Mouse (Mus musculus) urinary bladder, adult 18-20 months (tissue): Measurements from ENCODE around the gene Cd82.

Experiments used
- DNase-seq, 2 experiments: peaks; one replicate each; pipeline ENCODE4 v3.0.0; 2022; ENCODE audit warnings: low spot score in 2 of 2, mixed read lengths in 2 of 2

The Cd82 gene

DNA sequence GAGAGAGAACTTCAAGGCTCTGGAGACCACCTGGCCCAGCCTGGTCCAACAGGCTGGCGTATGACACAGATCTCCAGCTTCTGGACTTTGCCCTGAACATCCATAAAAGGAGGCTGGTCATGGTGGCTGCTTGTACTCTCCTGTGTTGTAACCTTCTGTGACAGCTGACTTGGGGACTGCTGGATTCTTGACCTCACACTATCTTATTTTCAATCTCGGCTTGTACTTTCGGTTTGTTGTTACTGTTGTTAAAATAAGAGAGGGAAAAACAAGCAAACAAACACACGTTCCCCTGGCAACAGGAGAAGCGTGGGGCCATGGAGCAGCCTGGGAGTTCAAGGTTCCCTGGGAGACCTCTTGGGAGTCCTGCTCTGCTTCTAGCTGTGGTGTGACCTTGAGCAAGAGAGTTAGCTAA, 17.7 kb downstream of the Cd82 start:
- no peak for DNase-seq

DNA sequence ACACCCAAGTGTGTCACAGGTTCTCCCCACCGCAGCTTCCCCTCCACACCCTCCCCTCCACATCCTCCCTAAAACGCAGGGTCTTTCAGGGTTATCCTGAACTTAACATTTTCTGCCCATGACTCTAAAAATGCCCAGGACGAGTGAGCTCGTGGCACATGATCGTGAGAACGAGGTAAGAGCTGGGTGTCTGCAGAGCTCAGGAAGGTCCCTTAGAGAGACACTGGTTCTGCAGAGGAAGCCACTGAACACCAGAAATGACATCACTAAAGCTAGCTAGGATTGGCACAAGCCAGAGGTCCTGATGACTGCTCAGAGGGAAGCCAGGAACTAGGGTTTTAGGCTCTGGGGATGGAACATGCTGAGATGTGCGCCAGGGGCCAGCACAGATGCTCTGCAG, 18.7 kb downstream of the Cd82 start:
- DNase-seq: no peak

DNA sequence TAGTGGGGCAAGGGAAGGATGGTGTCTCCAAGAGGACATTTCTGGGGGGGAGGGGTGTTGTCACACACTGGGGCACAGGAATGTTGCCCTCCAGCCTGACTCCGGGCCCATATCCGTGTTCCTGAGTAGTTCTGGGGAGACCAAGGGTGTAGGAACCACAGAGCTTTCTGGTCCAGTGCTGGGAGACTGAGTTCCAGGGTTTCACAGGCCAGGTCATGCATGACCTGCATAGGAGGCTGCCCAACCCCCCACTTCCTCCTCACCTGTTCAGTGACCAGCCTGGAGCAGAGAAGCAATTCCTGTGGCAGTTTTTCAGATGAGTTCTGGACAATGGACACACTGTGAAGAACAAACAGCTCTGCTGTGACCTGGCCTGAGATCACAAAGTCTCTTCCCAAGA, 19.8 kb downstream of the Cd82 start:
- DNase-seq: no peak

DNA sequence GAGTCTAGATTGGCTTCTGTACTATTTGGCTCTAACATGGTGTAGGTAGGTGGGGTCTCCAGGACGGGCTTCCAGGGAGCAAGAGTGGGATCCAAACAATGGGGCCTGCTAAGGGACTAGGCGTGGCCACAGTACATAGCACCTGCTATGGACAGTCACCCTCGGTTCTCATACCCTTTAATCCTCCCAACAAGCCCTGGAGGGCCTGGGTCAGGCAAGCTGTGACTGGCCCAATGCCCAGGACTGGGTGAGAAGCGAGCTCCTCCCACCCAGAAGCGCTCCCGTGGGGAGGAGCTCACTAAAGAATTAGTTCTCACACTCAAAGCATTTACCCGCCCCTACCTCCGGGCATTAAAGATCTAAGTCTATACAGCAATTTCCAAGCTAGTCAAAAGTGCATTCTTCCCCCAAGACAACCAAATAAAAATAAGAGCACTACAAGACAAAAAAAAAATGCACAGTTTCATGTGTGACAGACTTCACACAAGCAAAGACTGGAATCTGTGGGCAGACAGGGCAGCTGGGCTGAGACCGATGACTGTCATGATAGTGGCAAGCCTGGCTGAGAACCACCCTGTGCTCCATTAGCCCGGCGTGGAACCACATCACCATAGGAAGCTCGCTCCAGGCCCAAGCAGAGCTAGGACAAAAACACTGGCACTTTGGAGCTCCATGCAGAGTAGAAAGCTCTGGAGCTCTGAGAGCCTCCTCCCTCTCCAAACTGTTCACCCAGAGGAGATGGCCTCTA, 23.0 kb downstream of the Cd82 start:
- peak in 1 of 2 experiments; percentile 58 for DNase-seq

DNA sequence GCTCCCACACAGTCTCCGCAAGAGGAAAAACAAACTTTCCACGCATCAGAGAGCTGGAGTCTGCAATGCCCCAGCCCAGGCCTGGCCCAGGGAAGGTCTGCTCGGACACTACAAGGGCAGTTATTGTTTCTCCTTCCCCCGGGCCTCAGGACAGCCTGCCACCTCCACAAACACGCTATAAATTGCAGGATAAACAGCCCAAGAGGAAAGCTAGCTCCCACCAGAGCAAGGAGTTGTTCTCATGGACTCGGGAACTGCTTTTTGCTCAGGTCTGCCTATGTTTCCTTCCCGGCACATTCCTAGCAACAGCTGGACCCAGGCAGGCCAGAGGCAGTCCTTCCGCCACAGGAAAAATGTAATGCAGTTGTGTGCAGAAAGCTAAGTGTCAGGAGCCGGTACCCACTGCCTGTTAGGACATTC, 23.6 kb downstream of the Cd82 start:
- no peak for DNase-seq

DNA sequence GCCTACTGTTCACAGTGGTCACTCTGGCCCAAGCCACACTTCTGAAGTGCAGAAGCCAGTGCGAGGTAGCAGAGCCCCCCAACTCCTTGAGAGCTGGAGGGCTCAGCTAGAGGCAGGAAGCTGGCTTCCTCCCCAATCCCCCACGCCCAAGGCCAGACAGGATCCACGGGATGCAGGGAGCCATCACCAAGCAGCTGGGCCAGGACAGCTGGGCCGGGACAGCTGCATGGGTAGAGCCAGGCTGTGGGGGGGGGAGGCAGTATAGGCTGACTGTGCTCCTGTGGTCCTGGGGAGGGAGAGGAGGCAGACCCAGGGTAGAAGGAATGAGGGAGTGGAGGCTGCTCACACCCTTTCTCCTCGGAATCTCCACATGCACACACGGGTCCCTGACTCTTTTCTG, 24.6 kb downstream of the Cd82 start:
- DNase-seq: no peak

DNA sequence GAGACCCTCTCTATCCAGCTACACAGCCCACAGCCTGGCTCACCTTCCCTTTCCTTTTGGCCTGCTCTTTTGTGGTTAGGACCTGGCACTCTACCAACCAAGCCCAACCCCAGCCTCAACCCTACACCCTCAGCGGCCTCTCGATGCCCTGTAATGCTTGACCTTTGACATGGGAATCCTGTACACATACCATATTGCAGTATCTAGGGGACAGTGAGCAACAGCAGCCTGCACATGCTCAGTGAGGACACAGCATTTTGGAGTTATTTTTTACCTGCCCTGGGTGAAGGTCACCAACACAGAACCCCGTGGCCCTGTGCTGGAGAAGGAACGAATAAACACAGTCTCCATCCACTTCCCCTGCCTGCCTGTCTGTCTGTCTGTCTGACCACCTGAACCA, 27.4 kb downstream of the Cd82 start:
- DNase-seq: no peak

DNA sequence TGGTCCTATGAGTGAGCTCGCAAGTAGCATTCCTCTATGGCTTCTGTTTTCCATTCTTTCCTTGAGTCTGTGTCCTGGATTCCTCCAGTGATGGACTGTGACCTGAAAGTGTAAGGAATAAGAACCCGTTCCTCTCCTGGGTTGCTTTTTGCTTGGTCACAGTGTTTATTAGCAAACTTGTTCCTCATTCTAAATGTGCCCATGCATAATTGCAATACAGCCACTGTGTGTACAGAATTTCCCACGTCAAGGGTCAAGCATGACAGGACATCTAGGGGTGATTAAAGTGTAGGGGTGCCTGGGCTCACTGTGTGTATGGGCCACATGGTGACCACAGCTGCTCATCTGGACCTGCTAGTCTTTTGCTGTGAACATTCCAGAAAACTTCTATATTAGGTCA, 28.0 kb downstream of the Cd82 start:
- DNase-seq: no peak

DNA sequence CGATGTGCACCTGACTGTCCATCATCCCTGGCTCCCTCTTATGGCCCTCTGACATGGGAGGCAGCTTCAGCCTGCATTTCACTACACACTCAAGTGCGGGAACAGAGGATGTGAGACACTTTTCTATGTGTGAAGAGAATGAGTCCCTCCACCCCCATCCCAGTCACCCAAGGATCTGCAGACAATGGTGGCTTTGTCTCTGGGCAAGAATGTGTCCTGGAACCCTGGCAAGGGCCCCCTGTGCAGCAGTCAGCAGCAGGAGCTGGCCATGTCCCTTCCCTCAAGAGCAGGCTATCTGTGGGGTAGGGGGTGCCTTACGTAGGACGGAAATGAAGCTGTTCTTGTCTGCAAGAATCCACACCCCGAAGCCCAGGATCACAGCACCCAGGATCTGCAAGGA, 29.4 kb downstream of the Cd82 start:
- DNase-seq: no peak

DNA sequence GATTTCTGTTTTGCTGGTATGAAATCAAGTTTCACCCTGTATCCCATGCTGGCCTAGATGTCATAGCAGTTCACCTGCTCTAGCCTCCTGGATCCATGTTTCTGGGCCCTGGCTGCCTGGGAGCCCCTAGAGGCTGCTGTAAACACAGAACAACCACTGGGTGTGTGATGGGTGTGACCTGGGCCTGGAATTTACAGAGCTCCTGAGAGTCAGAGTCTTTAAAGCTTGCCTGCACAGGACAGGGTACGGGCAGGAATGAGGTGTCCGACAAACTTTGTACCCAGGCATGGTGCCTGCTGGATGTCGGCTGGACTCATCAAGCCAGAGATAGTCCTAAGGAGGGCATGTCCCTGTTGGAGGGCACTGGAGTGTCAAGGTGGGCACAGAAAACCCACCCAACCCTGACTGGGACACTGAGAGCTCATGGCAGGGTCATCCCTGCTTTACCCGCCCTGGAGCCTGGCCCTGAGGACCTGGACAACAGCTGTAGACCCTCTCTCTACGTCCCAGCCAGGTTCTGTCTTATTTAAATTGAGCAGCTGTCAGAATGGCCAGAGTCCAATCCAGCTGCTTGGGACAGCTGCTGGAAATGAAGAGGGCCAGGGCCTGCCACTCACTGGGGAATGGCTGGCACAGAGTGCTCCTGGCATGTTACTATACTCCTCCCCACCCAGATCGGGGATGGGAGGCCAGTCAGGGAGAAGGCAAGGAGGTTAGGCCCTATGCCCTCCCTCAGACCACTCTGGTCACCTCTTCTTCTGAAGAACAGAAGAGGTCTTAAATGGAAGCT, 30.1 kb downstream of the Cd82 start:
- DNase-seq: no peak

DNA sequence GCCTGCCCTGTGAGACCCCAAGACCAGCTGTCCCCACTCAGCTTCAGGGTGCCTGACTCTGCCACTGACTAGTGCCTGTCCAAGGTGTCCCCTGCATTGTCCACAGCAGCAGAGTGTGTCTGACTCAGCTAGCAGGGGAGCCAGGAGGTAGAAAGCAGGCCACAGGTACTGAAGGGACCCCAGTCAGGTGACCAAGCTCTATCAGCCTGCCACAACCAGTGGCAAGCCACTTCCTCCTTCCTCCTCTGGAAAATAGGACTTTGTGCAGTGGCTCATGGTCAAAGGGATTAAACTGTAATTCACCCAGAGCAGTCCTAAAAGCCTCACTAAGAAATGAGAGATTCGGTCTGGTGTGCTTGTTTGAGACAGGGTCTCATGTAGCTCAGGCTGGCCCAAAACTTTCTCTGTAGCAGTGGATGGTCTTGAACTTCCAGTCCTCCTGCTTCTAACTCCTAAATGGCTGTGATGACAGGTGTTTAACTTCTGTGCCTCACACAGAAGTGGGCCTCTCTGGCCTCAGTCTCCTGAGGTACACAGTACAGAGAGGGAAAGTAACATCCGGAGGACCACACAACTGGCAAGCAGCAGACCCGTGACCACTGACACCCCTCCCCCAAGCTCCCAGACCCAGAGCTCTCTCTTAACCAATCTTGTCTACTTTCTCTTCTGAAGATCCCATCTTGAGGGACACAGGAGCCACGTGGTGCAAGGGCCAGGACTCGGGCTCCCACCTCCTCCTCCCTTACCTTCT, 31.2 kb downstream of the Cd82 start:
- no peak for DNase-seq

DNA sequence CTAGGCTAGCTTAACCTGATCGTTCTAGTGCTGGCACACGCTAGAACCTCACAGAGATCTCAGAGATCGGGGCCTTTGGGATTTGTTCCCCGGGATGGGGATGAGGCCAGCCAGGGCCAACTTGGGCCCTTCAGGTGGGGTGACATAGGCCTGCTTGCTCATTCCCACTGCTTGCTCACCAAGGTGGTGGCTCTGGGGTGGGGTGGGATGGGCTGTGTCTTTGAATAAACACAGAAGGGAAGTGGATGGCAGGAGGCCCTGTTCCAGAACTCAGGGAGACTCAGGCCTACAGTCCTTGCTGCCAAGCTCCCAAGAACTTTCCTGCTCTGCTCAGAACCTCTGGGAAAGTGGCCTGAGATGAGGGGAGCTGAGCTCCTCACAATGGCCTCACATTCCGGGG, 31.9 kb downstream of the Cd82 start:
- DNase-seq: no peak

DNA sequence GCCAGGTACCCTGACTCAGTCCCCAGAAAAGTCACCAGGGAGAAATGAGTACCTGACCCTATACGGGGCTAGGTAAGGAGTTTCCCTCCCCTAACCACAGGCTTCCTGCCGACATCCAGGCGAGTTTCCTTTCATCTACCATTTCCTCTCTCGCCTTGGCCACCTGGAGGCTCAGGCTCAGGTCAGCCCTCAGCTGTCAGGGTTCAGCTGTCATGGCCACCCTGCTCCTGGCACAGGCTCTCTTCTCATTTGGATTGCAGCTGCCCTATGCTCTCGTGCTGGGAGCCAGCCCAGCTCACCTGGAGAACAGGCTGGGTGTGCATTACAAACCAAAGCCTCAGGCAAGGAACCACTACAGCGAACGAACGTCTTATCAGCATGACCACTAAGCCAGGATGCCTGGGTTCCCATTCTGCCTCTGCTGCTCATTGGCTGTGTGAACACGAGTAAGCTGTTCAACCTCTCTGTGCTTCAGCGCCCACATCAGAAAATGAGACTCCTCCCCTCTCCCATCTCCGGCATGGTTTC, 34.9 kb downstream of the Cd82 start:
- DNase-seq: no peak

DNA sequence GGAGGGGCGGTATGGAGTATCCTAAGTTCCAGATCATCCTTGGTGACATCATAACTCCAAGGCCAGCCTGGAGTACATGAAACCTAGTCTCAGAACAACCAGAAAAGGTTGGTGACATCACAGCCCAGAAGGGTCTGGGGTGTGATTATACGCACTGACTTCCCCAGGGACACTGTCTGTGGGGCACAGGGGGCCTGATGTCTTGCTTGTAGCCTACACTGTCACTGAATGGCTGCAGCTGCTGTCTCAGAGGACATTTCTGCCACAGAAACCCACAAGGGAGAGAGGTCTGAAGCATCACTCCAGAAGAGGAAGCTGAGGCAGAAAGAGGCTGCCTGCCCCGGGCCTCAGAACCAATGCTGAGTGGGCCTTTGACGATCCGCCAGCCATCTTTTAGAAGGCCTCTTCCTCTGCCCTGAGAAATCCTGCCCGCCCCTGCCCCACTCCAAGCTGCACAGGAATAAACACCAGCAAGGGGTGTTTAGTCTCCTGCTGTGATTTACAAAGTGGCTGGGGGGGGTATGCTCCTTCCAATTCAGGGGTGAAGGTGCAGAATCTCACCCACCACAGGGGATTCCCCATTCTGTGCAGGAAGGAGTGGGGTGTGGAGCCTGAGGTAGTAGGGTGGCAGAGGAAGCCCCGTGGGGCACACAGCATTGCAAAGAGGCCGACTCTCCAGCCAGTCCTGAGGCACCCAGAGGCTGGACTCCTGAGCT, 35.8 kb downstream of the Cd82 start:
- DNase-seq: no peak

DNA sequence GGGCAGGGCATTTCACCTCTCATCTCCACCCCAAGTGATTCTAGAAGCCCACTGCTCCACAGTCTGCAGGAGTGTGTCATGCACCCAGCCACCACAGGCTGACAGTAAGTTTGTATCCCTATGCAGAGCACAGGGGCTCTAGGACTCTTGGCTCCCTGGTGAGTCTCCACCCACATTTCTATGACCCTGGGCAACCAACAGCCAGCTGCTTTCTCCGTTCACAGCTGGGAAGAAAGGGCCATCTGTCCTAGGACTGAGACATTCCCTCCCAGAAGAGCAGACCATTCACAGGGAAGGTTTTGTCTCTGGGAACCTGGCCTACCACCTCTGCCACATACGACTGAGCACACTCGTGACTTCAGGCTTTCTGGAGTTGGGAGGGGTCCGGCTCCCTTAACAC, 37.1 kb downstream of the Cd82 start:
- DNase-seq: no peak

DNA sequence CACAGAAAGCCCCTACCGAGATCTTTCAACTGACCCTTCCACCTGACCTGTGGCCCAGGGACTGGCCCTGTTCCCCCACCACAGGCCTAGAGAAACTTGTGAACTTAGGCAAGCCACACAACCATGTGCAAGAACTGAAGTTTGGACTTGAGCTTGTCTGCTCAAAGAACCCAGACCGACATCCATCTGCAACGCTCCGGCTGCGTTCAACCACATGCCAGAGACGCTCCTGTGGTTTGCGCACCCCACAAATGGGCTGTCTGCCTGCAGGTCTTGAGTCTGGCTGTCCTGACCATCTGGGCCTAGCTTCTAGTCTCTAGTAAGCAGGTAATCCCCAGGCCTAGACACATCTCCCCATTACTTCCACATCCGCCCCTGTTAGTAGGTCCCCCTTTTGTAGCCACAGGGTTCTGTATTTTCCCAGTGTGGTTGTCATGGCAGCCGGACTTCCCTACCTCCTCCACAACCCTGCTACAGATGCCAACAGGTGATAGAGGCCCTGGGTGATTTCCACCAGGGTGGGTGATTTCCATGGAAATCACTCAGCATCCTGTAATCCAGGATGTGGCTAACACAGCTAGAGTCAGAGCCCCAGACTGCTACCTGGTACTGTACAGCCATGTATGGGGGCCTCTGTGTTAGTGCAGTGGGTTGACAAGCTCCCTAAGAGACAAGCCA, 38.5 kb downstream of the Cd82 start:
- DNase-seq: no peak

DNA sequence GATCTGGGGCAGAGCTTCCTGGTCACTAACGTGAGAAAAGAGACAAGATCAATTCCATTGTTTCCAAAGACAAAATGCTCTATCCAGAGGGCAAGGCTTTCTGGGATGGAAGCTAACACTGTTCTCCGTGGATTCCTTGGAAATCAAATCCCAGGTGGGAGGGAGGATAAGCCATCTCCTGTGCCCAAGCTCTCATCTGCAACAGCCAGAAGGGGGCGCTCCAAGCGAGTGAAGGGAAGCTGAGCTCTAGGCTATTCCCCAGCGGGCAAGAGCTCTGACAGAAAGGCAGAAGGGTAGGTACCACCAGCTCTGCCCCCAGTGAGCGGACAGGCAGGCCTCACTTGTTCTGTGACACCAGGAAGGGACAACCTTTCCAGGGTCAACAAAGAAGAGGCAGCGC, 41.6 kb downstream of the Cd82 start:
- peak; percentile 63 to 77 for DNase-seq

DNA sequence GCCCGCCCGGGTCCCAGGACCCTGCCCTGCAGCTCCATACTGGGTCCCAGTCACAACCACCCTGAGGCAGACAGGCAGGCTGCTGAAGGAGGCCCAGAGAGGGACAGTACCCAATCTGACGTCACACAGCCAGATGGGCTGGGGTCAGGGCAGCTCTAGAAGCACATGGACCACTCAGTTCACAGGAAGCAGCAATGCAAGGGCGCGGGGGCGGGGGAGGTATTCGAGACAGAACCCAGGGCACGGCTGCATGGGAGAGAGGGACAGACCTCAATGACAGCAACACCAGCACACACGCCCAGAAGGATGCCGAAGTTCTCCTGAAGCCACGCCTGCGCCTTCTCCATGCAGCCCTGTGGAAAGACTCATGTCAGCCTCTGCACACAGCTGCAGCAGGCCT, 43.0 kb downstream of the Cd82 start:
- DNase-seq: no peak

DNA sequence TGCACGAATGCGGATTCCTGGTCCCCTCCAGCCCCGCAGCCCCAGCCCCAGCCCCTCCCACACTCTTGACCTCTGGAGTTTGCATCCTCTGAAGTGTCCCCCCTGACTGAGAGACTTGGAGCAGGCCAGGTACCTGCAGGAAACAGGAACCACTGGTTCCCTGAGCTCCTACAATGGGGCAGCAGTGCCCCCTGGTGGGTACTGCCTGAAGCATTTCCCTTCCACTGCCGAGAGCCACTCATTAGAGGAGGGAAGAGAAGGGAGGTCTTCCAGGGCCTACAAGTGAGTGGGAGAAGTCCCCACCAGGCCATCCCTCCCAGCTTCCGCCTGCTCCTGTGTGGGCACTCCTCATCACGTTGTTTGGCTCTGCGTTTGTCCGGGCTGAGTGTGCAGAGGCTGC, 44.5 kb downstream of the Cd82 start:
- peak; percentile 46 to 67 for DNase-seq

DNA sequence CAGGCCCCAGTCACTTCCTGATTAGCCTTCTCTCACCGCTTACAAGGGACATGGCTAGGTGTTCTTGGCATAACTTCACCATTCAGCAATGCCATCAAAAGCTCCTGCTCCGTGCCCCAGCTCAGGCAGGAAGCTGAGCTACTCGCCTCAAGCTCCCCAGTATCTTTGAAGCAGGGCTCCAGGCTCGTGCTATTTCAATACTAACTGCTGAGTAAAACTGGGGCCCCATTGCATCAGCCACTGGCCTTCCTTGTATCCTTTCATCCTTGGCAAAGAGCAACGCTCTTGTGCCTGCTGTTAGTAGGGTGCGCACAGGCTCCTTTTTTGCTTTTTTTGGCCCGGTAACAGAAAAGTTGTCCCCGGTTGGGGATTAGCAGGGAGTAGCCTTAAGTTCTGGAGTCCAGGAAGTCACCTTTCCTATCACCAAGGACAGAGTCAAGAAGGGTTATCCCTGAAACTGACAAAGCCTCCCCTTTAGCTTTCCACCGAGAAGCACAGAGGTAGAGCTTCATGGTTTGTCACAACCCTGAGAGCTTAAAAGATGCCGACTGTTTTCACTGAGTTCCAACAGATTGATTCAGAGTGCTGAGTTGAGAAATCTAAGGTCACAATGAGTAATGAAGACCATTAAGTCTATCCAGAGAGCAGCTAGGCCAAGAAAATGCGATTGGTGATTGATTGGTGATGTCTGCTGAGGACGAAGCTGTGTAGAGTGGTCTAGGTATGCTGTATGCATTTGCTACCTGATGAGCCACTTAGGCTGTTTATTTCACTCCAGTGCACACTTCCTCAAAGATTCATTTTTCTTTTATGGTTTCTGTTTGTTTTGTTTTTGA, 45.8 kb downstream of the Cd82 start:
- no peak for DNase-seq
